Mouse (Mus musculus): ENCODE results near the gene Tesc. TPM values are rescaled to one million over a fixed set of nuclear protein-coding genes. Genes with fewer than 3 reads are reported as not detected.

Tesc gene
- polyA plus RNA-seq, 2 experiments, result 2.2 to 8.6 TPM

DNA sequence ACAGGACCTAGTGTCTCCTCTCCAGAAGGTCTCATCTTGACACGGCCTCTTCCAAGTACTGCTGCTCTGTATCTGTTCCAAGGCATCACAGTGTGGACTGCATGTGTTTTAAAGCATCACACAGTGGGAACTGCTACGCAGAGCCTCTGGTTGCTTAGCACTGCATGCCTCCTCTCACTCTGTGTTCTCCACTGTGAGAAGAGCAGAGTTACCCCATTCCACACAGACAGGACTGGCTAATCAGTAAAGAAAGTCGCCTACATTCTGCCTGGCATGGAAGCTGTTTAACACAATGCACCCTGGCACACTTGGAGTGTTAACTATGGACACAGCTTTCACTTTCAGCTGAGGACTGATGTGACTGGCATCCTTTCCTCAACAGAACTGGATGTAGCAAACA, 68.8 kb downstream of the Tesc start:
- Histone ChIP-seq H3K27me3 (ENCODE audit: control insufficient read depth, insufficient read depth, low read length) (no peaks in the 10 kb centered on the region), H3K4me2 (replicated peaks; ENCODE audit: low read depth, low read length, severe bottlenecking) (no peak overlapping the region), H3K27ac (replicated peaks; ENCODE audit: low read depth, low read length) (no peak overlapping the region), H3K4me1 (ENCODE audit: control insufficient read depth, insufficient read depth, low read length) (no peaks in the 10 kb centered on the region), H3K4me3 (replicated peaks; ENCODE audit: low read length) (no peak overlapping the region), H3K9ac (ENCODE audit: low read depth, low read length, severe bottlenecking) (no peak overlapping the region), H3K9me3 (ENCODE audit: control insufficient read depth, low read length) (no peaks in the 10 kb centered on the region), H3K36me3 (ENCODE audit: control insufficient read depth, insufficient read depth, low read length) (peaks cover 52% of the 10 kb centered on the region)
- no peak for DNase-seq (ENCODE audit: low spot score)
- WGBS, result 87% methylated on average over 3 of the region's 3 CpGs
- no peak for ATAC-seq (ENCODE audit: low FRiP score, low read depth)
- TF ChIP-seq POLR2A (IDR thresholded peaks at IDR 0.05; ENCODE audit: borderline replicate concordance, extremely low read depth, insufficient read depth, insufficient read length), result no peak

DNA sequence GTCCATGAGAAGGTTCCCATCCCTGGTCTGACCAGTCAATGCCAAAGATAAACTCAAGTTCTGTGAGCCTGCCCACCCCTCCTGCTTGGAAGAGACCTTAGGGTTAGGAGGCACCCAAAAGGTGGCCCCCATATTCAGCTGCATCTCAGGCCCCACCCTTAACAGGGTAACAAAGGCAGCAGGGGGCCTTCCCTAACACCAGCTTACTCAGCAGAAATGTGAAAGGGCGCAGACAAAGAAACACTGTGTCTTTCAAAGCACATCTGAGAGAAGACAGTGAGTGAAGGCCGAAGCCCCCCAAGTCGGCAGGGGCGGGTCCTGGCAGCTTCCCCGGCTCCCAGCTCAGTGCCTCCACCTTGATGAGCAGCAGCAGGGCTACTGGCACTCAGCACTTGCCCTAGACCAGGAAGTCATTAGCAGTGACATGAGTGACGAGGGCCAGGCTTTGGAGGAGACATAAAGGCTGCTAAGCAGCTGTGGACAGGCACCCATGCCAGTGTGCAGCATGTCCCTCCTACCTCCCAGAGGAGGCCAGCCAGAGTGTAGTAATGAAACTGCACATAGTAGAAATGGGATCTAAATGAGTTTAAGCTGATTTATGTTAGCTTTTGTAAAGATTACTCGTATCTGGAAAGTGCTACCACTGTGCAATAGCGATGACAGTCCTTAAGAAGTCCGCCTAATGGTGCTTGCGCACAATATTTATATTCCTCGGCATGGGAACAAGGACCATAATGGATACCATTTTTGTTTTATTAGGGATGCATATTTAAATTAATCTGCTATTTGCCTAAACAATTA, 71.7 kb downstream of the Tesc start:
- 53% methylated on average over 11 of the region's 11 CpGs for WGBS
- no peak for TF ChIP-seq POLR2A (IDR thresholded peaks at IDR 0.05; ENCODE audit: borderline replicate concordance, extremely low read depth, insufficient read depth, insufficient read length)
- DNase-seq (ENCODE audit: low spot score) (no peak), ATAC-seq (ENCODE audit: low FRiP score, low read depth) (no peak)
- Histone ChIP-seq H3K27me3 (ENCODE audit: control insufficient read depth, insufficient read depth, low read length) (no peaks in the 10 kb centered on the region), H3K9me3 (ENCODE audit: control insufficient read depth, low read length) (no peaks in the 10 kb centered on the region), H3K4me2 (replicated peaks; ENCODE audit: low read depth, low read length, severe bottlenecking) (no peak overlapping the region), H3K27ac (replicated peaks; ENCODE audit: low read depth, low read length) (no peak overlapping the region), H3K4me1 (ENCODE audit: control insufficient read depth, insufficient read depth, low read length) (no peaks in the 10 kb centered on the region), H3K9ac (ENCODE audit: low read depth, low read length, severe bottlenecking) (no peak overlapping the region), H3K4me3 (replicated peaks; ENCODE audit: low read length) (no peak overlapping the region), H3K36me3 (ENCODE audit: control insufficient read depth, insufficient read depth, low read length) (peaks cover 31% of the 10 kb centered on the region)

DNA sequence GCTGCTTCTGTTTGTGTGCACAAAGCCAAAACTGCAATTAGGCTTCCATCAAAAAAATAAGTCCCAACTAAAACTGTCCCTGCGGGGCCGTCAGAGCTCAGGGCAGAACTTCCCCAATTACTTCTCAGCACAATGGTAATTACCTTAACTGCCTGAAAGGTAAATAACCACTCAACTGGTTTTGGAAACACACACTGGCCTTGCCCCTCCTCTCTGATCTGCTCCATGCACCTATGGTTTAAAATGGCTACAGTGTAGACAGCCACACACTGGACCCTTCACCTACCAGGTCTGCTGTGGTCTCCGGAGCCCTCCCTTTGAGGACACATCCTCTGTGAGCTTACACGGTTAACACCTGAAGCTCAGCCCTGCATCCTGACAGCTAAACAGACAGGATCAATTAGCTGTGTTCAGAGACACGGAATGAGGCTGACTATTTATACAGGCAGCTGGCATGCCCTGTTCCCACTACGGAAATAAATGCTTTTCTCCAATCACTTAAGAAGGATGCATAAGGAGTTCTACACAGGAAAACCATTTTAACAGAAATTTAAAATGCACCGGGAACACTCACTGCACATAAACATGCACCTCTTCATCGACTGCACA, 72.4 kb downstream of the Tesc start:
- TF ChIP-seq POLR2A (IDR thresholded peaks at IDR 0.05; ENCODE audit: borderline replicate concordance, extremely low read depth, insufficient read depth, insufficient read length), result no peak
- no peaks in the 10 kb centered on the region for H3K27me3 ChIP-seq (ENCODE audit: control insufficient read depth, insufficient read depth, low read length)
- WGBS, result 45% methylated on average over 8 of the region's 8 CpGs
- no peak overlapping the region for H3K27ac ChIP-seq (replicated peaks; ENCODE audit: low read depth, low read length)
- no peak overlapping the region for H3K4me2 ChIP-seq (replicated peaks; ENCODE audit: low read depth, low read length, severe bottlenecking)
- DNase-seq (ENCODE audit: low spot score) (no peak), ATAC-seq (ENCODE audit: low FRiP score, low read depth) (no peak)
- no peak overlapping the region for H3K4me3 ChIP-seq (replicated peaks; ENCODE audit: low read length)
- no peak overlapping the region for H3K9ac ChIP-seq (ENCODE audit: low read depth, low read length, severe bottlenecking)
- no peaks in the 10 kb centered on the region for H3K4me1 ChIP-seq (ENCODE audit: control insufficient read depth, insufficient read depth, low read length)
- H3K36me3 ChIP-seq (ENCODE audit: control insufficient read depth, insufficient read depth, low read length), result peaks cover 28% of the 10 kb centered on the region
- no peaks in the 10 kb centered on the region for H3K9me3 ChIP-seq (ENCODE audit: control insufficient read depth, low read length)

DNA sequence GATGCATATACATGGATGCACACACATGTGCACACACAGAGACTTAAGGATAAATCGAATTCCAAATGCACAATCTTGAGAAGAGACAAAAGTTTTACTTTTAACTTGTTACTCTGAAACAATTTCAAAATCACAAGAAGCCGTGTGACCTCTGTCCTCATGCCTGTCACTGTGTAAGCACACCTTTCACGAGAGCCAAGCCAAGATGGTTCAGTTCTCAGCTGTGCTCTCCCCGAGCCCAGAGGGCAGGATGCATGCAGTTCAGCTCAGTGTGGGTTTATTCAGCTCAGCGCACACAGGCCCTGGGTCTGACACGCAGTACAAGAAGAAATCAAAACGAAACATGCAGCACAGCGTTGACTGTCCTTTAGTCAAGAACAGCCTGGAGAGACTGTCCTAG, 78.0 kb downstream of the Tesc start:
- Histone ChIP-seq H3K9me3 (ENCODE audit: control insufficient read depth, low read length) (no peaks in the 10 kb centered on the region), H3K4me3 (replicated peaks; ENCODE audit: low read length) (no peak overlapping the region), H3K27me3 (ENCODE audit: control insufficient read depth, insufficient read depth, low read length) (no peaks in the 10 kb centered on the region), H3K27ac (replicated peaks; ENCODE audit: low read depth, low read length) (no peak overlapping the region), H3K36me3 (ENCODE audit: control insufficient read depth, insufficient read depth, low read length) (peaks cover 48% of the 10 kb centered on the region), H3K4me2 (replicated peaks; ENCODE audit: low read depth, low read length, severe bottlenecking) (no peak overlapping the region), H3K9ac (ENCODE audit: low read depth, low read length, severe bottlenecking) (no peak overlapping the region), H3K4me1 (ENCODE audit: control insufficient read depth, insufficient read depth, low read length) (0 out of 2 replicates have a peak, but pooled peaks cover 7% of the 10 kb centered on the region)
- DNase-seq (ENCODE audit: low spot score) (no peak), ATAC-seq (ENCODE audit: low FRiP score, low read depth) (no peak)
- TF ChIP-seq POLR2A (IDR thresholded peaks at IDR 0.05; ENCODE audit: borderline replicate concordance, extremely low read depth, insufficient read depth, insufficient read length), result no peak
- 88% methylated on average over 8 of the region's 8 CpGs for WGBS

DNA sequence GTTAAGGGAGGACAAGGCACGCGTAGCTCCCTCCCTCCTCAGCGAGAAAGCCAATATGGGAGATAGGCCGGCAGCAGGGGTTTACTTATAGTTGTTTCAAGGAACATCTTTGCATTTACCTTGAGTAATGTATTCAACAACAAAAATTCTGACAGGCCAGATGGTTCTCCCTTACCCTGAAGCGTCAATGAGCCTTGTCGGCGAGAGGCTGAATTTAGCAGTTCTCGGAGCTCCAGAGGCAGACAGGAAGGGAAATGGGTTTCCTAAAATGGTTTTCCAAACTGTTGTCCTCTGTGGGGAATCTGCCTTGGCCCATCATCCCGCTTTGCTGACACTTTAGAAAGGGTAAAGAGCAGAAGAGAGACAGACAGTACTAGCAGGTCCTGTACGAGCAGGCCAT, 79.1 kb downstream of the Tesc start:
- DNase-seq (ENCODE audit: low spot score), result no peak
- Histone ChIP-seq H3K27me3 (ENCODE audit: control insufficient read depth, insufficient read depth, low read length) (no peaks in the 10 kb centered on the region), H3K36me3 (ENCODE audit: control insufficient read depth, insufficient read depth, low read length) (peaks cover 57% of the 10 kb centered on the region), H3K4me1 (ENCODE audit: control insufficient read depth, insufficient read depth, low read length) (0 out of 2 replicates have a peak, but pooled peaks cover 7% of the 10 kb centered on the region), H3K9me3 (ENCODE audit: control insufficient read depth, low read length) (no peaks in the 10 kb centered on the region), H3K4me2 (replicated peaks; ENCODE audit: low read depth, low read length, severe bottlenecking) (no peak overlapping the region), H3K9ac (ENCODE audit: low read depth, low read length, severe bottlenecking) (no peak overlapping the region), H3K27ac (replicated peaks; ENCODE audit: low read depth, low read length) (no peak overlapping the region), H3K4me3 (replicated peaks; ENCODE audit: low read length) (no peak overlapping the region)
- TF ChIP-seq POLR2A (IDR thresholded peaks at IDR 0.05; ENCODE audit: borderline replicate concordance, extremely low read depth, insufficient read depth, insufficient read length), result no peak
- ATAC-seq (ENCODE audit: low FRiP score, low read depth), result no peak
- 93% methylated on average over 10 of the region's 10 CpGs for WGBS

Data from limb, embryonic 14.5 days (tissue).